Mouse (Mus musculus): Measurements from ENCODE around the gene Slc25a24.

Slc25a24 gene

DNA sequence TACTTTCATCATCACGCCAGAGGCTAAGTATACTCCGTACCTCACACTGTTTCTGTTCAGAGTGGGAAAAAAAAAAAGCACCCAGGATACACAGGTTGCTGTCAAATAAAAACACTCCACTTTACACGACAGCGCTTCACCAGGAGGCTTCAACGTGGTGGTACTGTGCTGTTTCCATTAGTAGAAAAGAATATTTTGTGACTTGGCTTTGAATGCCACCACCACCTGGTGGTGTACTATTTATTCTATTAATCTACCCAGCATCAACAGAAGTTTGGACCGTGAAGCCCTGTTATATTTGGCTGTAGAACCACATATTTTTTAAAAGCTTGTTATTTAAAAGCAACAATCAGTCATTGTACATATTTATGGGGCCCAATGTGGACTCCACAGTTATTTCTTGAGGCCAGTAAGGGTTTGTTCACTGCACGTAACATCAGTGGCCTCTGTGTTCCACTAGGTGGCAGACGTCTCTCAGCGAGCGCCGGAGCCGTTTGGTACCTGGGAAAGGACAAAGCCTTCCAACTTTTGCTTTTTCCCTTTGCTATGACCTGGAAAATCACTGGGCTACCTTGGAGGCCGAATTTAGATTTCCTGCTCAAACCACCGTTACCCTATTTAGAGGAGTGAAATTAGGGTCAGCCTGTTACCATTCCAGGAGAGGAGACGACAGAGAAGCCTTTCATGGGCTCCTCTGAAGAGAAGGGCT, 48.3 kb downstream of the Slc25a24 start:
- peak; percentile 58 for DNase-seq

DNA sequence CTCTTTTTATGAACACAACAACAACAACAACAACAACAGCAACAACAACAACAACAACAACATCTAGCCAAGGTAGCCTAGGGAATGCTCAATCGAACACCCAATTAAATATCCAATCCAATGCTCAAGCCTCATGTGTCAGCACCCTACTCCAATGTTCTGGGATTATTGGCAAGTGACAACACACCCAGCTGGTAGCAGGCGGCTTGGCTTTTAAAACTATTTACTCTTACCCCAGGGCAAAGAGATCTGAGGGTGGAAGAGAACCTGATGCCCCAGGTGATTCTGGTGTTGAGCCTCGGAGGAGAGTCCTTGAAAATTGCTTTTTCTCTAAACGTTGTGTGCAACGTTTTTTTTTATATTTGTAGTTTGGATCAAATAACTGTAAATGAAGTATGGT, 51.4 kb downstream of the Slc25a24 start:
- DNase-seq, result no peak

DNA sequence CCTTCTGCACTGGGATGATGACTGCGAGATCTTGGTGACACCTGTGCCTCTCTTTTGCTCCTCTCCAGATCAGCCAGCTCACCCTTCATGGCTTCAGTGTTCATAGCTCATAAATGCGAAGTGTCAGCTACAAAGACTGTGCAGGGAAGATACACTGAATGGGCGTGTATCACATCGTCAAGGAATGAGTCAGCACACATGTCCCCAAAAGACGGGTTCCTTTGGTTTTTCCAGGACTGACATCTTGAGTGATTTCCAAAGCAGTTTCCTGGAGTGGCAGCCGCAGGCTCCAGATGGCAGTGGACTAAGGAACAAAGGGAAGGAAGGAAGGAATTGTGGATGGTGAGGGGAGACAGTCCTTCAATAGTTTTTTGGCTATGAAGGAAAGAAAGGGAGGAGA, 55.8 kb downstream of the Slc25a24 start:
- DNase-seq, result no peak

DNA sequence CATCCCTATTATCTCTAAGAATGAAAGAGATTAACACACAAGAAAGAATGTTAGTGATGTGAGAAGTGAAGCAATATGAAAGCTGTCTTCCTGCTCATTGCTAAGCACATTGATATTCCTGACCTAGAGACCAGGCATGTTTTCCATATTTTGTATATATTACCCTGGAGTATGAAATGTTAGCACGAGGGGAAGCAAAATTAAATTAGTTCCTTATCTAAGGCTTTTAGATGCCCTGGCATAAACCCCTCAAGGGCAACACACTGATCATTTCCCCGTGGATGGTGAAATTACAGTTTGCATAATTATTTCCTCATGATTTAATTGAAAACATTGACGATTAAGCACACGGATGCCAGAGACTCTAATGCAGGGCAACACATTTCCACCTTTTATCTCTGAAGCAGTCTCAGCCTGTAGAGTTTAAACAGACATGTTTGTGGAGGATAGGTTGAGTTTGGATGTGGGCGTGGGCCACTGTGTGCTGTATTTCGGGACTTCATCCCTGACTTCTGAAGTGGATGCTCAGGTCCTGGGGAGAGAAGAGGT, 56.7 kb downstream of the Slc25a24 start:
- no peak for DNase-seq

DNA sequence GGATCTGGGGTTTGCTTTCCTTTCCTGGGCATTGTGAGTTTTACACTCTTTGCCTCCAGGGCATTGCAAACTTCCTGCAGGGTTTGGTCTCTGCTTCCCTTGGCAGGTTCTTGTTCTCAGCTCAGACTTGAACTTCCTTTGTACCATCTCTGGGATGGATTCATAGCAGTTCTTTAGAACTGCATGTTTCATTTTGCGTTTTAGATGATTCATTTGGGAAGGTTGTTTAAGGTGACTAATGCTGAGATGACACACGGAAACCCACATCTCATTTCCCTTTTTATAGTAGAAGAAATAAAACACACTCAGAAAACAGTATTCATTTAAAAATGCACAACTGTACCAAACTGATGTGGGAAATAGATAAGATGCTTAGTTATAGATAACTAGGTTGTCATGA, 73.2 kb downstream of the Slc25a24 start:
- DNase-seq, result no peak

DNA sequence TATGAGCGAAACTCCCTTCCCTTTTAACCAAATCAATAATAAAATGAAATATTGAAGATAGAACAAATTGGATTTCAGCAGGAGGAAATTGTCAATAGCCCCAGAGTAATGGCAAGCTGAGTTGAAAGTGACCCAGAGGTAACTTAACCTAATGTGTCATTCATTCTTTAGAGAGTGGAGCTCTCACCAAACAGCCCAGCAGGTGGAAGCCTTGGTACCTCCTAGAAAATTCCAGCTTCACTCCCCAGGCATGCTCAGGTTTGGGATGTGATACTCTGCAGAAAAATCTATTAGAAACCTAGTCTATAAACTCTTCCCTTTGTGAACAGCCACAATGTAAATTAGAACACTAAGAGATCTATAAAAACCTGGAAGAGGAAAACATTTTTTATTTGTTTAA, 76.3 kb downstream of the Slc25a24 start:
- no peak for DNase-seq

DNA sequence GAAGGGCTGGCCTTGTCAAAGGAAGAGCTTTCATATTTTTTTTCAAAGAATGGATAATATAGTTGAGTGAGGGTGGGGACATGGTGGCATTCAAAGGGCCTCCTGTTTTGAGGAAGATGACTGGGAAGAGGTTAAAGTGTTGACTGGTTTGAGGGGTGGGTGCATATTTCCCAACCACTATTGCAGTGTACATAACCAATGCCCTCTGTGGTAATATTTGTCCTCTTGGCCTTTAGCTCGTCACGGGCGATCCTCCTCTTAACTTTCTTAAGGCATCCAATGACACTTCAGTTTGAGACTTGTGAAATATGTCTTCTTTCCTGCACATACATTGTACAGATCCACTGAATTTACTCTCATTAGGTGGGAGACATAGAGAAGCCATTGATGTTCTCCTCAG, 89.4 kb downstream of the Slc25a24 start:
- DNase-seq, result no peak

DNA sequence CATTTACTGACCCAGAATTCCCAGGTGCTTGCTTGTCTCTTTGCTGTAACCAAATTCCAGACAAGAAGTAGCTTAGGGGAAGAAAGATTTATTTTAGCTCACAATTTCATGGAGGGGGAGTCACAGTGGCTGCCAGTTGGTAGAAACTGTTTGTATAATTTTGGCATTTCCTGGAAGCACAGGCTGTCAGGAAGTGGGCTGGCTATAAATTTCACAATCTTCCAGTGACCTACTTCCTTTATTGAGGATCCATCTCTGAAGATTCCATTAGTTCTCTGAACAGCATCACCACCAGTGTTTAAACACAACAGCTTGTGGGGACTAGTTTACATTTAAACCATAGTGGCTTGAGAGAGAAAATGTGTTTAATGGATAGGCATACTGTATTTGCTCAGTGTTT, 93.4 kb downstream of the Slc25a24 start:
- no peak for DNase-seq
